Mouse (Mus musculus): Measurements from ENCODE around the gene Kmo. TPM values are rescaled to one million over a fixed set of nuclear protein-coding genes. Genes with fewer than 3 reads are reported as not detected.

Kmo gene
- polyA plus RNA-seq, 1 experiment from 2014 or later: 0.49 TPM

- no peak overlapping the region for H3K9ac ChIP-seq (ENCODE audit: low read depth, low read length)
- no peak overlapping the region for H3K4me3 ChIP-seq (replicated peaks; ENCODE audit: low read depth, low read length)
- H3K4me2 ChIP-seq (ENCODE audit: low read length): no peak overlapping the region
- no peak for ATAC-seq (replicated peaks; ENCODE audit: low FRiP score, low read depth)
- H3K27ac ChIP-seq: no peak overlapping the region
- 67% methylated on average over 2 of the region's 2 CpGs for WGBS
- H3K9me3 ChIP-seq (replicated peaks; ENCODE audit: low read length): no peaks in the 10 kb centered on the region
- no peaks in the 10 kb centered on the region for H3K27me3 ChIP-seq (ENCODE audit: insufficient read depth, low read length)
- no peaks in the 10 kb centered on the region for H3K4me1 ChIP-seq (replicated peaks; ENCODE audit: insufficient read depth, low read length)
- TF ChIP-seq CTCF (IDR thresholded peaks at IDR 0.05; ENCODE audit: low read depth): no peak
- no peaks in the 10 kb centered on the region for H3K36me3 ChIP-seq (ENCODE audit: insufficient read depth, low read length)
- DNase-seq (ENCODE audit: low spot score): no peak
Observed at GRCm38 (mm10) chr1:175585267-175585666, 34.9 kb upstream of the Kmo start.

GRCm38 (mm10) chr1:175586656-175587055 is 33.5 kb upstream of the Kmo start:
- Histone ChIP-seq H3K27me3 (ENCODE audit: insufficient read depth, low read length) (no peaks in the 10 kb centered on the region), H3K36me3 (ENCODE audit: insufficient read depth, low read length) (no peaks in the 10 kb centered on the region), H3K4me2 (ENCODE audit: low read length) (no peak overlapping the region), H3K9ac (ENCODE audit: low read depth, low read length) (no peak overlapping the region), H3K4me1 (replicated peaks; ENCODE audit: insufficient read depth, low read length) (no peaks in the 10 kb centered on the region), H3K4me3 (replicated peaks; ENCODE audit: low read depth, low read length) (no peak overlapping the region), H3K9me3 (replicated peaks; ENCODE audit: low read length) (no peaks in the 10 kb centered on the region), H3K27ac (no peak overlapping the region)
- no peak for DNase-seq (ENCODE audit: low spot score)
- no peak for TF ChIP-seq CTCF (IDR thresholded peaks at IDR 0.05; ENCODE audit: low read depth)
- 53% methylated on average over 5 of the region's 5 CpGs for WGBS
- ATAC-seq (replicated peaks; ENCODE audit: low FRiP score, low read depth): no peak

DNA sequence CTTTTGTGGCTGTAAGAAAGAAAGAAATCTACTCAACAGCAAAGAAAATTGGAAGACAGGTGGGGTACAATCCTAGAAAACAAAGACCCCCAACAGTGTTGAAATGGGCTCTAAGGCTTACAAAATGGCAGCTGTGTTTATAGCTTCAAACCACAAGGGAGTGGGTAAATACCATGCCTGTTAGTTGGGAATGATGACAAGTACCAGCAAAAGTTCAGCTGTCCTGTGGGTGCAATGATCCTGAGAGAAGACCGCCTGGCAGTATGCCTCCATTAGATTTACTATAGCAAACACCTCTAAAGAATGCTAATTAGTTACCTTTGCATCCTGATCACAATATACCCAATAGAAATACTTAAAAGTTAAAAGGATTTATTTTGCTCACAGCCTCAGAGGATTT is 27.3 kb upstream of the Kmo start:
- H3K27ac ChIP-seq: no peak overlapping the region
- no peak for ATAC-seq (replicated peaks; ENCODE audit: low FRiP score, low read depth)
- no peaks in the 10 kb centered on the region for H3K36me3 ChIP-seq (ENCODE audit: insufficient read depth, low read length)
- no peak for TF ChIP-seq CTCF (IDR thresholded peaks at IDR 0.05; ENCODE audit: low read depth)
- no peaks in the 10 kb centered on the region for H3K9me3 ChIP-seq (replicated peaks; ENCODE audit: low read length)
- H3K4me2 ChIP-seq (ENCODE audit: low read length): no peak overlapping the region
- no peaks in the 10 kb centered on the region for H3K4me1 ChIP-seq (replicated peaks; ENCODE audit: insufficient read depth, low read length)
- H3K9ac ChIP-seq (ENCODE audit: low read depth, low read length): no peak overlapping the region
- H3K4me3 ChIP-seq (replicated peaks; ENCODE audit: low read depth, low read length): no peak overlapping the region
- no peaks in the 10 kb centered on the region for H3K27me3 ChIP-seq (ENCODE audit: insufficient read depth, low read length)
- 89% methylated on average over 1 of the region's 1 CpGs for WGBS
- no peak for DNase-seq (ENCODE audit: low spot score)

DNA sequence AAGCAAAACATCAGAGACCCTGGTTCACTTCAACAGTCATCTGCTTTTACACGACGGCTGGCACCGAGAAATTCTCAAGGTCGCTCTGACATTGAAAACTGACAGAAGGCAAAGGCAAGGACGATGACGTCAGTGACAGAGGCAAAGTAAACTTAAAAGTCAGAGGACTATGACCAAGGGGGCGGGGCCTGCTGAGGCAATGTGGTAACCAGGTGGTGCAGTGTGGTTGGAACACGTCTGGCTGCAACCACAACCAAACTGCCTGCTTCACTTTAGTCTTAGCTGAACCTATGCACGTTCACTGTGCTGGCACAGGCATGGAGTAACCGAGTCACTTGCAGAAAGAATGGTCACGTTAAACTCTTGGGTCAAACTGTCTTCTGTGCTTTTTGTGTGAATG is 17.9 kb upstream of the Kmo start:
- no peak overlapping the region for H3K9ac ChIP-seq (ENCODE audit: low read depth, low read length)
- H3K36me3 ChIP-seq (ENCODE audit: insufficient read depth, low read length): peaks cover 30% of the 10 kb centered on the region
- H3K27ac ChIP-seq: no peak overlapping the region
- ATAC-seq (replicated peaks; ENCODE audit: low FRiP score, low read depth) (no peak), DNase-seq (ENCODE audit: low spot score) (no peak)
- TF ChIP-seq CTCF (IDR thresholded peaks at IDR 0.05; ENCODE audit: low read depth): no peak
- H3K4me1 ChIP-seq (replicated peaks; ENCODE audit: insufficient read depth, low read length): no peaks in the 10 kb centered on the region
- H3K27me3 ChIP-seq (ENCODE audit: insufficient read depth, low read length): no peaks in the 10 kb centered on the region
- H3K9me3 ChIP-seq (replicated peaks; ENCODE audit: low read length): no peaks in the 10 kb centered on the region
- no peak overlapping the region for H3K4me2 ChIP-seq (ENCODE audit: low read length)
- H3K4me3 ChIP-seq (replicated peaks; ENCODE audit: low read depth, low read length): no peak overlapping the region
- WGBS: 87% methylated on average over 11 of the region's 11 CpGs

DNA sequence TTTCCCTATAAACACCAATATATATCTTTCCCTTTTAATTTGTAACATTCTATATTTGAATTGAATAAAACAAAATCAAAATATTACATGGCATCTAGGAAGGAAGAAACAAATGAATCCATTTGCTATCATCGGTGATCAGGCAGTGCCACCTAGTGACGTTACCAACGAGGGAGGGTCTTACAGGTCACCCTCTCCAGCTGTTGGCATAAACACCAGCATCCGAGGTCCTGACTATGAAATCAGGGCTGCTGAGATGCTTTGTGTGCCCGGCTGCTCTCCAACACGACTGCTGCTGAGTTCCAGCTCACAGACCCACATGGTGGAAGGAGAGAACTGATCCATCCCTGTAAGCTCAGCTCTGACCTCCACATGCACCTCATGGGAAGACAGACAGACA is 16.8 kb upstream of the Kmo start:
- peak; percentile 54 for TF ChIP-seq CTCF (IDR thresholded peaks at IDR 0.05; ENCODE audit: low read depth)
- peaks cover 41% of the 10 kb centered on the region for H3K36me3 ChIP-seq (ENCODE audit: insufficient read depth, low read length)
- H3K27me3 ChIP-seq (ENCODE audit: insufficient read depth, low read length): no peaks in the 10 kb centered on the region
- no peak overlapping the region for H3K4me2 ChIP-seq (ENCODE audit: low read length)
- DNase-seq (ENCODE audit: low spot score) (peak; percentile 27), ATAC-seq (replicated peaks; ENCODE audit: low FRiP score, low read depth) (no peak)
- H3K4me1 ChIP-seq (replicated peaks; ENCODE audit: insufficient read depth, low read length): no peaks in the 10 kb centered on the region
- no peaks in the 10 kb centered on the region for H3K9me3 ChIP-seq (replicated peaks; ENCODE audit: low read length)
- no peak overlapping the region for H3K9ac ChIP-seq (ENCODE audit: low read depth, low read length)
- no peak overlapping the region for H3K4me3 ChIP-seq (replicated peaks; ENCODE audit: low read depth, low read length)
- H3K27ac ChIP-seq: no peak overlapping the region
- 62% methylated on average over 6 of the region's 6 CpGs for WGBS

GRCm38 (mm10) chr1:175607308-175607707 is 12.9 kb upstream of the Kmo start:
- Histone ChIP-seq H3K9ac (ENCODE audit: low read depth, low read length) (no peak overlapping the region), H3K4me1 (replicated peaks; ENCODE audit: insufficient read depth, low read length) (no peaks in the 10 kb centered on the region), H3K27ac (no peak overlapping the region), H3K36me3 (ENCODE audit: insufficient read depth, low read length) (peaks cover 50% of the 10 kb centered on the region), H3K4me3 (replicated peaks; ENCODE audit: low read depth, low read length) (no peak overlapping the region), H3K9me3 (replicated peaks; ENCODE audit: low read length) (no peaks in the 10 kb centered on the region), H3K4me2 (ENCODE audit: low read length) (no peak overlapping the region), H3K27me3 (ENCODE audit: insufficient read depth, low read length) (no peaks in the 10 kb centered on the region)
- DNase-seq (ENCODE audit: low spot score) (no peak), ATAC-seq (replicated peaks; ENCODE audit: low FRiP score, low read depth) (no peak)
- TF ChIP-seq CTCF (IDR thresholded peaks at IDR 0.05; ENCODE audit: low read depth): no peak
- 96% methylated on average over 6 of the region's 6 CpGs for WGBS

GRCm38 (mm10) chr1:175607838-175608585 is 12.2 kb upstream of the Kmo start:
- WGBS: 91% methylated on average over 18 of the region's 18 CpGs
- no peak for DNase-seq (ENCODE audit: low spot score)
- Histone ChIP-seq H3K4me1 (replicated peaks; ENCODE audit: insufficient read depth, low read length) (no peaks in the 10 kb centered on the region), H3K27ac (no peak overlapping the region), H3K4me3 (replicated peaks; ENCODE audit: low read depth, low read length) (no peak overlapping the region), H3K9me3 (replicated peaks; ENCODE audit: low read length) (no peaks in the 10 kb centered on the region), H3K4me2 (ENCODE audit: low read length) (no peak overlapping the region), H3K36me3 (ENCODE audit: insufficient read depth, low read length) (peaks cover 52% of the 10 kb centered on the region), H3K27me3 (ENCODE audit: insufficient read depth, low read length) (no peaks in the 10 kb centered on the region), H3K9ac (ENCODE audit: low read depth, low read length) (no peak overlapping the region)
- ATAC-seq (replicated peaks; ENCODE audit: low FRiP score, low read depth): no peak
- no peak for TF ChIP-seq CTCF (IDR thresholded peaks at IDR 0.05; ENCODE audit: low read depth)
